Mouse (Mus musculus): ENCODE data around the gene Bex3.

Bex3 gene

GRCm38 (mm10) chrX:136269743-136270392 is at the start of gene Bex3:
TSS of gene Bex3 (plus strand) at chrX:136270253.
- DNase-seq = peak; percentile 77 to 83

- DNase-seq = no peak
Observed at GRCm38 (mm10) chrX:136223714-136224113, 46.3 kb upstream of the Bex3 start.

- DNase-seq = no peak
Observed at GRCm38 (mm10) chrX:136227768-136228167, 42.3 kb upstream of the Bex3 start.

GRCm38 (mm10) chrX:136238118-136238517 is 31.9 kb upstream of the Bex3 start:
- DNase-seq = peak; percentile 26 to 76

- no peak for DNase-seq
Observed at GRCm38 (mm10) chrX:136243181-136243580, 26.9 kb upstream of the Bex3 start.

GRCm38 (mm10) chrX:136244574-136245229 is 25.4 kb upstream of the Bex3 start, which contains the start of gene Tceal9:
TSS of gene Tceal9 (plus strand) at chrX:136245079.
- peak; percentile 71 to 80 for DNase-seq

GRCm38 (mm10) chrX:136245521-136246071 is 24.5 kb upstream of the Bex3 start:
- peak; percentile 31 to 50 for DNase-seq

- DNase-seq = no peak
Observed at GRCm38 (mm10) chrX:136248811-136249210, 21.2 kb upstream of the Bex3 start.

GRCm38 (mm10) chrX:136249671-136250070 is 20.4 kb upstream of the Bex3 start:
- DNase-seq = no peak

- DNase-seq = no peak
Observed at GRCm38 (mm10) chrX:136252023-136252729, 17.9 kb upstream of the Bex3 start.

- DNase-seq = no peak
Observed at GRCm38 (mm10) chrX:136267720-136268119, 2.3 kb upstream of the Bex3 start.

GRCm38 (mm10) chrX:136268173-136268572 is 1.9 kb upstream of the Bex3 start:
- no peak for DNase-seq

GRCm38 (mm10) chrX:136270393-136271111 is 499 bp downstream of the Bex3 start:
- DNase-seq = peak; percentile 31 to 55

GRCm38 (mm10) chrX:136274542-136274941 is 4.5 kb downstream of the Bex3 start:
- DNase-seq = no peak

GRCm38 (mm10) chrX:136275386-136275785 is 5.3 kb downstream of the Bex3 start:
- no peak for DNase-seq

GRCm38 (mm10) chrX:136277577-136277976 is 7.5 kb downstream of the Bex3 start:
- DNase-seq = no peak

- DNase-seq = no peak
Observed at GRCm38 (mm10) chrX:136278401-136278800, 8.3 kb downstream of the Bex3 start.

- peak; percentile 5 for DNase-seq
Observed at GRCm38 (mm10) chrX:136279410-136279809, 9.4 kb downstream of the Bex3 start.

- peak; percentile 32 to 41 for DNase-seq
Observed at GRCm38 (mm10) chrX:136290817-136291281, 20.8 kb downstream of the Bex3 start.

GRCm38 (mm10) chrX:136304295-136304694 is 34.2 kb downstream of the Bex3 start:
- DNase-seq = peak; percentile 44 to 75

GRCm38 (mm10) chrX:136306196-136306595 is 36.1 kb downstream of the Bex3 start:
- DNase-seq = no peak

- peak in 1 of 2 experiments; percentile 21 for DNase-seq
Observed at GRCm38 (mm10) chrX:136313303-136313702, 43.2 kb downstream of the Bex3 start.

All from cerebellum, postnatal 25 days (tissue).